Mouse (Mus musculus): ENCODE measurements at regions not wholly inside any gene's neighbourhood (a gene's known extent, or its start where the extent isn't known, plus 50 kb on each side); places are given as distances from the start of the nearest gene placed in this dataset.
"Not testable (repeated sequence)": the region's sequence is repeated elsewhere in the genome, so short reads cannot be mapped to it uniquely, and the experiment has no call there.

DNA sequence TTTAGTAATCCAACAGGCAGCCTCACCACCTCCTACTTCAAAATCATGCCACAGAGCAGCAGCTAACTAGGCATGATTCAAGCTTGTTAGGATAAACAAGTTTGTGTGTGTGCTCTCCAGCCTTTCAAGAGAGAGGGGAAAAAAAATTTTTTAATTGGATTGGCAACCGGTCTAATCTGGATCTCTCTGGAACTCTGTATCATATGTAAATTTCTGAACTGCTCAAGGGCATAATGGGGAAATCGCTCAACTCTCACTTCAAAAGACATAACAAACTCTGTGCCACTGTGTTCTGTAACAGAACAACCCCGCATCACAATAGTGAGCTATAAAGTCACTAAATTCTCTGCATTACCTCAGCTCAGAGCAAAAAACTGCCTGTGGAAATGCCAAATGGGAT, 147.9 kb upstream of the Krtap11-1 start:
- peak; percentile 48 for DNase-seq (ENCODE audit: inconsistent ontology term)

DNA sequence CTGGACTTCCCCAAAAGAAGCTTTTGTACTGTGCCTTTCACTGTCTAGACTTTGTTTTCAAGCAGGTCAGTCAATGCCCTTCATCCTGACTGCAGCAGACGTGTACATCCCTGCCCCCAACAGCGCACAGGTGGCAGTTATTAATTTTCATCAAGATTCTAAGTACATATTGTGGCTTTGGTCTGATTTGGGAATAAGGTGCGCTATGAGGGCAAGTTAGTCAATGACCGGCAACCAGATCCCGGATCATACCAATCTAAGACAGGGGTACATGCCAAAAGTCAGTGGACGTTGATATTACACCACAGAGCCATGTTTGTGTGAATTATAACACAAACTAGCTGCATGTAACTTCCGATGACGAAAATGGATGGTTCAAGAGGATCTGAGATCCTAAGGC, 144.7 kb upstream of the Krtap11-1 start:
- DNase-seq (ENCODE audit: inconsistent ontology term): not testable (repeated sequence)

DNA sequence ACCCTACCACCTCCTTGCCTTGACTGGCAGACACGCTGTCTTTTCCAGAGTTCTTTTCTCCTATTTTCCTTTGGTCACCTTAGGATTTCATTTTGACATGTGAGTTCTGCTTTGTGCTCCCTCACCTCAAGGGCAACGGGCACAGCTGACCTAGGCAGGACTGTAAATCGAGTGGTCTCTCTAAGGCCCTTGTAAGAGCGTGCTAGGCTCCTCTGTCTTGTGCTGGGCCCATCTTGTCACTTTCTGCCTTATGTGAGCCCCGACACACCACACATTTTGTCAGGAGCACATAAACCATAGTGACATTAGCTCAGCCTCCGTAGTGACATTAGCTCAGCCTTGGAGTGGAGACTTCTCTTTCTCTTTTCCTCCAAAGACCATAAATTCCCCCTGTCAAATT, 133.3 kb upstream of the Krtap11-1 start:
- no peak for DNase-seq (ENCODE audit: inconsistent ontology term)

DNA sequence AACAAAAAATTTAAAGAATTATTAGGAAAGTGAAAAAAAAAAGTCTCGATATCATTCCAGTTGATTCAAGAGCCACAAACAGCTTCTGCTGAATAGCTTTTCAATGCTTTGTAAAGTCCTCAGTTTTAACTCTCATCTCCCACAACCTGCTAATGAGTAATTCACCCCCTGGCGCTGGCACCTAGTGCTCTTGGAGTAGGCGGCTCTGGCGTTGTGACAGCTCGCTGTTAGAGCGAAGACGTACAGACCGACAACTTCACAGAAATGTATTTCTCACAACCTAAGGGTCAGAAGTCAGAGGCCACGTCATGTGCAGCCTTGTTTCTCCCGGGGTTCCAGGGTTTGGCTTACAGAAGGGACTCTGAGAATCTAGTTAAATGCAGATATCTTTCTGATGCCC, 132.2 kb upstream of the Krtap11-1 start:
- no peak for DNase-seq (ENCODE audit: inconsistent ontology term)

DNA sequence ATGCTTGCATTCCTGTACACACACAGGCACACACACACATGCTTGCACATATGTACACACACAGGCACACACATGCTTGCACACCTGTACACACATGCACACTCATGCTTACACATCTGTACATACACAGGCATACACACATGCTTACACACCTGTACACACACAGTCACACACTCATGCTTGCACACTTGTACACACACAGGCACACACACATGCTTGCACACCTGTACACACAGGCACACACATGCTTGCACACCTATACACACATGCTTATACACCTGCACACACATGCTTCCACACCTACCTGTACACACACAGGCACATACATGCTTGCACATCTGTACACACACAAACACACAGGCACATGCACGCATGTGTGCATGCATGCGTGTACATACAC, 131.4 kb upstream of the Krtap11-1 start:
- DNase-seq (ENCODE audit: inconsistent ontology term): no peak

DNA sequence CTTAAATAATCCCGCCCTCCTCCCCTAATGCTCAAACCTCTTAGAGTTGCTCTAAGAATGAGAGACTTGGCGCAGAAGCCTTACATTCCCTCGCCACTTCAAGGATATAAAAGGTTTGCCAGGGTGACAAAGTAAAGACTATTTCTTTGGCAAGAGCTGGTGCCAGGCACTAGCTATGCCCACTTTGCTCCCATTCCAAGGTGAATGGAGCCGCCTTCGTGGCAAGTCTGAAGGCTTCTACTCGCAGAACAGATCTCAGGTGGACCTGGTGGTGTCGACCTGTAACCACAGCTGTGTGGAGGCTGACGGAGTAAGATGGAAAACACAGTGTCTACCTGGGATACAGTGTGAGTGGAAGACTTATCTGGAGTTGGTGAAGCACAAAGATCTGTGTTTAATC, 130.8 kb upstream of the Krtap11-1 start:
- no peak for DNase-seq (ENCODE audit: inconsistent ontology term)

DNA sequence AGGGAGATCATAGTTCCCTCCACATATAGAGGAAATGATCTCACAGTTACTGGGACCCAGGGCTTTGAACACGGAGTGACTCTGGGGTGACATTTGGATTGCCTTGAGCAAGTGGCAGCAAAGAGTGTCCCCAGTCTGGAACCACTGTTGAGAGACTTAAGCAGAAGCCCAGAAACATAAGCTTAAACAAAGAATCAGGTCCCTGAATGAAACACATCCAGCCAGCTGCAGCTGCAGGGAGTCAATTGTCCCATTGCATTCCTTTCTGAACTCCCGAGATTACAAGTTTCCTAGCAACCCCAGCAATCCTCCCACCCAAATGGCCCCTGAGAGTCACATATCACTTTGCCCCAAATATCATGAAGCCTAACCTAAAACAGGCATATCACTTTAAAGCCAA, 128.7 kb upstream of the Krtap11-1 start:
- DNase-seq (ENCODE audit: inconsistent ontology term): no peak

DNA sequence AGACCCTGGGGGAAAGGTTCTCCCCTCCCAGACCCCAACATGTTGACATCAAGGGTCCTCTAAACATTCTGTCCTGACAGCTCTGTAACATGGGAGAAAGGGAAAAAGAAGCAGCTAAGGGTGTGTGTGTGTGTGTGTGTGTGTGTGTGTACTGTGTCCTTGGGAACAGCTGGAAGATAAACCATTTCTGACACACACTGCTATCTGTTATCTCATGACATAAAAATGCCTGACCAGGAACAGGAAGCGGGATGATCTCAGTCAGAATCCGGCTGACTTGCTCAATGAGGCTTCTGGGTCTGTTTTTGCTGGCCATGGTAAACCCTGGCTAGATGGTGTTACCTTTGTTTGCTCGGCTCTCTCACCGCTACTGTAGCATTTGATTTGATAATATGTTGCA, 124.8 kb upstream of the Krtap11-1 start:
- no peak for DNase-seq (ENCODE audit: inconsistent ontology term)

DNA sequence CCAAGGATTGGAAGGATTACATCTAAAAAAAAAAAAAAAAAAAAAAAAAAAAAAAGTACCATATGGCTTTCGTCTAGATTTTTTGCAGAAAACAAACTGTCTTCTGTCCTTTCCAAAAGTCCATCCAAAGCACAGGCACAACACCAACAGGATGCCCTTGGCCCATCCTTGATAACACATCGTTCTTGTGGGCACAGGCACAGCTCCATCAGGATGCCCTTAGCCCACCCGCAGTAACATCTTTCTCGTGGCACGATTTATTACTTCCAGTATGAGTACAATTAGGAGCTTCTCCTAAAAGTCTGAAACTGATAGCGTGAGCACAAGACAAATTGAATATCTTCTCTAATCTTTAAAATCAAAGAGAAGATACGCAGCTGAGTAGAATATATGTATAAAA, 124.4 kb upstream of the Krtap11-1 start:
- DNase-seq (ENCODE audit: inconsistent ontology term): no peak

DNA sequence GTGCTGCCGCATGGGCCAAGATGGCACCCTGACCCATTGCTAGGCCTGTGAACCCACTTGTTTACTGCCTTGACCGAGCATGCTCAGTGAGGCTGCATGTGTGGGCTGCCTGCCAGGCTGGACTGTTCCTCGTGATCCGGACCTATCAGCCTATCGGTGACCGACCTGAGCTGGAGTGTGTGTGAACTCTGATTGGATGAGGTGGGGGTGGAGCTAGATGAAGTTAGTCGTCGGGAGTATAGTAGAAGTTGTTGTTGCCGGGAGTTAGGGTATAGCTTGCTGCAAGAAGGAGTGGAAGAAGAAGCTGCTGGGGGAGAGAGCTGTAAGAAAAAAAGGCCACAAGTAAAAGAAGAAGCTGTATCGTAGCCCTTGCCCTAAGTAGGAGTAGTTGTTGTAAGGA, 122.3 kb upstream of the Krtap11-1 start:
- DNase-seq (ENCODE audit: inconsistent ontology term): no peak

DNA sequence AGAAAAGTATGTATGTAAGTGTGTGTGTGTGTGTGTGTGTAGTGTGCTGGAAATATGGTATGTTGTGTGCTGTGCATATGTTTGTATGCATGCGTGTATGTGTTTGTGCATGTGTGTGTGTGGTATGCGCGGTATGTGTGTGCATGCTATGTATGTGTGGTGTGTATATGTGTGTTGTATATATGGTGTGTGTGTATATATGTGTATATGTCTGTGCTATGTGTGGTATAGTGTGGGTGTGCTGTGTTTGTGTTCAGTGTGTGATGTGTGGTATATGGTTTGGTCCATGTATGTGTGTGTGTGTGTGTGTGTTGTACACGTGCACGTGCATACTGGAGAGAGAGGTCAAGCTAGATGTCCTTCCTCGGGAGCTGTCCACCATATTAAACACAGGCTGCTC, 108.5 kb upstream of the Krtap11-1 start:
- no peak for DNase-seq (ENCODE audit: inconsistent ontology term)

DNA sequence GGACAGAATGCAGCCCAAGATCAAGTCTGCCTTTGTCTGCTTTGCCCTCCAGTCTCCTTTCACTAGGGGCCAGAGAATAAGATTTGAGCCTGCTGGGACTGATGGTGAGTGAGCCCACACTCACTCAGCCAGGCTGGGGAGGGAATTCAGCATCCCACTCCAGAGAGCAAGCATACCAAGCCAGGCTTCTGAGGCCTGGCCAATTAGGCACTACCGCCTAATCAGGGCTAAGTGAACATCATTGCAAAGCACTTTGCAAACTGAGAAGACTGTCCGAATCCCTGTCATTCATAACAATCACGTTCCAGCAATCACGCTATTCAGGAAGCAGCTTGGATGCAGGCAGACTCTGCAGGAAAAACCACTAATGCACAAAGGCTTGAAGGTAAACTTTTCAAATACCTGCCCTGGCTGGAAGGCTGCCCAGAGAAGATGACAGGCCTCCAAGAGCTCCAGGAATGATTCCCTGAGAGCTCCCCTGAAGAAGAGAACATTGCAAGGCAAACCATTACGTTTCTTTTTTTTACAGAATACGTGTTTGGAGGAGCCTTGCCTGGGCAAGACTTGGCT, 107.5 kb upstream of the Krtap11-1 start:
- no peak for DNase-seq (ENCODE audit: inconsistent ontology term)

DNA sequence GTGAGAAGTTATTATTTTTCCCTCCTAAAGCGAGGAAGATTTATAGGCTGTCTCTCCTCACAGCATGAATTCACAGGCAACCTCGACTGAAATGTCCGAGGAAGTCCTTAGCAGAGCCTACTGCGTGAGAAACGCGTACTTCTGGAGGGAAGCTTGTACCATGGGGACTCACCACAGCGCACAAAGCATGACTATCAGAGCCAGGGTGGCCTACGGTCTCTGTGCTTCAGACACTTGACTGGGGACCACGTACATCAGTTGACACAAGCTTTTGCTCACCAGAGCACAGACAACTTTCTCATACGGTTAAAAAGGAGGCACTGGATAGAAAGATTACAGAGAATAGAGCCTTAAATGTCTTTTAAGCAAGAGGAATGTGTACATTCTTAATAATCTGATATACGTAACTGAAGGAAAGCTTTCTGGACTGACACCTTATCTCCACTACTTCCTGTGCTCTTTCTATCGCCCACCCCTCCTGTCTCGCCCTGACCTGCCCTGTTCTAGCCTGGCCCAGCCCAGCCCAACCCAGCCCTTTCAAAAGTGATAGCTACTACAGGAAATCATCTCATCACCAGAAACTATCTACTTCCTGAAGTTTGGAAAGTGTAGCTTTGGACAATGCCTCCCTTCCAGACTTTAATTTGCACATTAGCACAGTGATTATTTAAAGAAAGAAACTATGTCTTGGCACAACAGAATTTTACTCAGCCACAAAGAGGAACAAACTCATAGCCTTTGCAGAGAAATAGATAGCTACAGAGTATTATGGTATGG, 104.2 kb upstream of the Krtap11-1 start:
- DNase-seq (ENCODE audit: inconsistent ontology term): no peak

DNA sequence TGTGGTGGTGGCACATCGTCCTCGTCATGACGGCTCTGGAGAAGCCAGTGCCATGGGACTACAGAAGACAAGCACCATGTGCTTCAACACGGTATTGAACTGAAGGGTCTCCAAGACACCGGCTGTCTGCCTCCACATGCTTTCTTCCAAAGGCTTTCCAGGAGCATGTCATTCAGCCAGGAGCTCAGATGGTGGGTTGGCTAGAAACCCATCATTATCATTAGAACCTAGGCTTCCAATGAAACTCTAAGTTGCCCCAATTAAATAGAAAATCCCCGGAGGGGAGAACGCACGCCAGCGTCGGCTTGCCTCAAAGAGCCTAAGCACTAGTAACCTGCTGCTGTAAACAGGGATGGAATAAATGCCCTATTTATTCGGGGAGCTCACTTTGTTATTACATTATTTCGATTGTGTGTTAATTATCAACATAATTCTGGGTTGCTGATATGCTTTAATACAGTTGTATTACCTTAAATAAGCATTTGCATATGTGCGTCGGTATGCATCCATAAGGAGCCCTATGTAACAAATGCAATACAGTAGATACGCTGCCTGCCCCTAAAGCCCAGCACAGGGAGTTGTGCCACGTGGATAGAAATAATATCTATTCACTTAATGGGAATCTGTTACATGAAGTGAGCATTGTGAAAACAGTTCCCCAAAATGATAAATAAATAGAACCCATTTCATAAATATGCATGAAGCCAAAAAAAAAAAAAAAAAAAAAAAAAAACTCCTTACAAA, 103.3 kb upstream of the Krtap11-1 start:
- DNase-seq (ENCODE audit: inconsistent ontology term): no peak

DNA sequence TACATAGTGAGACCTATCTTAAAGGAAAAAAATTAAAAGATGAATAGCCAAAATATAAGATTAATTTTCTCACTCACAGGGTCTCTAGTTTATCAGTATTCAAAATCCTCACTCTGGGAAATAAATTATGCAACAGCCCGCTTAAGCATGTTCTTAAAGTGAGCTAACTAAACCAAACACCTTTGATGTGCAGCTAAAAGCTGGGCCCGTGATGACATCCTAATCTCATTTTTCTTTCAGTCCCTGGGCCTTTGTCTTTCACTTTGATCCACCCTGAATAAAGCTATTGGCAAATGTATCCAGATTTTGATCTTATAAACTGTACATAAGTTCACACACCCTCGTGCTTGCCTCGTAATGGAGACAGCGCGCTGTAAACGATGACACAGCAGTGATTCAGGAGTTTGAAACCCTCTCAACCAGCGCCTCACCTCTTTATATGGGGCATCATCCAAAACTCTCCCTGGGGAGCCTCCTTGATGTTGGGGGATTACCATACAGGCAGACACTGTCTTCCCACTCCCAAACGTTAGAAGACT, 100.3 kb upstream of the Krtap11-1 start:
- DNase-seq (ENCODE audit: inconsistent ontology term): no peak

DNA sequence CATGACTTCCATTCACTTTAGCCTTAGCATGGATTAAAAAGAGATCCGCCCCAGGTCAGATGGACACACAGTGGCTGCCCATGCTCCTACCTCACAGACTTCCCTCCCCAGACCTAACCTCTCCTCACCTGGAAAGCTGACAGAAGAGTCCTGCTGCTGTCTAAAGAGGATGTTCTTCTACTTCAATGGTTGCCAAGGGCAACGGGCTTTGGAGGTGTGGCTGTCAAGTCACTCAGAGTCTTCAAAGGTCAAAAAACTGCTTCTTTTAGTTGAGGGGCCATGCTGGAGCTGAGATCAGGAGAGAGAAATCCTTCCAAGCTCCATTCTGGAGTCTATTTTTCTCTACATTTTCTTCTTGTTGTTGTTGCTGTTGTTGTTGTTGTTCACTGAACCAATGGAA, 89.1 kb upstream of the Krtap11-1 start:
- no peak for DNase-seq (ENCODE audit: inconsistent ontology term)

DNA sequence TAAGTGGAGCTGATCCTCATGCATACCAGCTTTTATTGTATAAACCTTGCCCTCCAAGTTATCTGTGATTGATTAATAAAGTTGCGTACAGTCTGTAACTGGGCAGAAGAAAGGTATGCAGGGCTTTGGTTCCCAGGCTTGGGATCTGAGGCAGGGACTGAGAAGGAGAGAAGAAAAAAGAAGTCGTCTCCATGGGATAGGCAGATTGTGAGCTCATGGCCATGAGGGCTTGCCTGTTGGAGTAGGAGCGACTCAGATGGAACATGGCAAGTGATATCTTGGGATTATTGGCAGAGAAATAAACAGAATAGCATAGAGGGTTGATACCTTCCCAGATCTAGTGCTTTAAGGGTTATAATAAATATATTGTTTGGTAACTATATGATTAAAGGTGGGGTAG, 85.1 kb upstream of the Krtap11-1 start:
- DNase-seq (ENCODE audit: inconsistent ontology term): no peak

DNA sequence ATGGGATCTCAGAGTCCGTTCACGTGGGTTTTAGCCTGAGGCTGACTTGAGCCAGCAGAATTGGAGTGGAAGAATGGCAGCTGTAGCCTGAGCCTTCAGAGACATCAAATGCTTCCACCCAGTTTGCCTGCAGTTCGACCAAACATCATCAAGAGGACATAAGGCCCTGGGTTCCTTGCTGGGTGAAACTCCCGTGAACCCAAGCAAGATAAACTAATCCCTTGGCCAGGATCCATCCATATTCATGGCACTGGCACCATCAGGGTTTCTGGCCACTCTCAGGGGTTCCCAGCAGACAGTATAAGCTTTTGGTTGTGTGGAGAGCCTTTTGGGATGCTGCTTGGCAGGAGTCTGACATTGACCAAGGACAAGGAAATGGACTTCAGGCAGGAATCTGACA, 77.7 kb upstream of the Krtap11-1 start:
- no peak for DNase-seq (ENCODE audit: inconsistent ontology term)

DNA sequence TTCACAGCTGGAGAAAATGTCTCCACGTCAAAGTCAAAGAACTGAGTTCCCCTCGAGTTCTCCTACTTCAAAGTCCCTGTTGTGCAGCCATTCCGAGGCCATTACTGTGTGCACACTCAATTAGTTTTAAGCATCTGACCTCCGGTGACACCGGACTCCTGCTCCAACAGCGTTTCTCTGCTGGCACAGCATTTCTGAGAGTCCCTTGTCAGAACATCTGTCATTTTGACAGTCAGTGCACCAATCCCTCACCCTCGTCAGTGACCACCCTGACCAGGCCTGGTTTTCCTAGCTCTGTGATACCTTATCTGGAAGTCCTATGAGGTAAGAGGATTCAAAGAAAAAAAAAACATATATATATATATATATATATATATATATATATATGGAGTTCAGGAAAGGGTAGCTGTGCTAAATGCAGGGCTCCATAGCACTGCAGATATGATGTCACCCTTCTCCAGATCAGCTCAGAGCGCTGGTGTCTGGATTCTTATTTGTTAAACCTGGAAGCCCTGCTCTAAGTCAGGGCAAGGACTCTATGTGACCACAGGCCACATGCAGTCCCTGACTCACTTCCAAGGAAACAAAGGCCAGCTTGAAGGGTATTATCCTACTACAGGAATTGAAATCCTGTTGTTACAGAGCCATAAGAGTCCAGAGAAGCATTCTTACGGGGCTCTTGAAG, 63.1 kb upstream of the Krtap11-1 start:
- DNase-seq (ENCODE audit: inconsistent ontology term): no peak

DNA sequence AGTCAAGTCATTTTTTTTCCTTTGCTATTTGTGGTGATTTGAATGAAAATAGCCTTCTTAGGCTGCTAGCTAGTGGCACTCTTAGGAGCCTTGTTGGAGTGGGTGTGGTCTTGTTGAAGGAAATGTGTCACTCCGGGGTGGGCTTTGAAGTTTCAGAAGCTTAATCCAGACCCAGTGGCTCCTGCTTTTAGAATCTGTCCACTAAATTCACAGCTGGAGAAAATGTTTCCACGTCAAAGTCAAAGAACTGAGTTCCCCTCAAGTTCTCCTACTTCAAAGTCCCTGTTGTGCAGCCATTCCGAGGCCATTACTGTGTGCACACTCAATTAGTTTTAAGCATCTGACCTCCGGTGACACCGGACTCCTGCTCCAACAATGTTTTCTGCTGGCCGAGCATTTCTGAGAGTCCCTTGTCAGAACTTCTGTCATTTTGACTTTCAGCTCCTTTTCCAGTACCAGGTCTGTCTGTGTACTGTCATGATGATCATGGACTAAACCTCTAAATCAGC, 61.2 kb upstream of the Krtap11-1 start:
- no peak for DNase-seq (ENCODE audit: inconsistent ontology term)

DNA sequence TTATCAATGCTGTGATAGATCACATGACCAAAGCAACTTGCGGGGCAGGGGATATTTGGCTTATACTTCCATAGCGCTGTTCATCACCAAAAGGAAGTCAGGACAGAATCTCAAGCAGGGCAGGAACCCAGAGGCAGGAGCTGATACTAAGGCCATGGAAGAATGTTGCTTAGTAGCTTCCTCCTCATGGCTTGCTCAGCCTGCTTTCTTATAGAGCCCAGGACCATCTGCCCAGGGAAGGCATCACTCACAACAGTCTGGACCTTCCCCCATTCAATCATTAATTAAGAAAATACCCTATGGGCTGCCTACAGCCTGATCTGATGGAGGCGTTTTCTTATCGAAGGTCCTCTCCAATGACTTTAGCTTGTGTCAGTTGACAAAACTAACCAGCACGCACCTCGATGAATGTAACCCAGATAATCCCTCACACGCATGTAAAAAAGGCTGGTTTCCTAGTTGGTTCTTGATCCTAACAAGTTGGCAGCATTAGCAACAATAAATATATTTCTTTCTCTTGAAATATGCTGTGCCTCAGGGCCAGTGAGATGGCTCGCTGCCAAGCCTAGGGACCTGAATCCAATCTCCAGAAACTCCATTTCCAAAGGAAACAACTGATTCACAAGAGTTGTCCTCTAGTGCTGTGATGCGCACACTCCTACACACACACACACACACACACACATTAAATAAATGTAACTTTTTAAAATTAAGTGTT, 60.6 kb upstream of the Krtap11-1 start:
- DNase-seq (ENCODE audit: inconsistent ontology term): no peak
